21 mouse cellular contexts compared by ENCODE assay signal in the genomic region with DNA sequence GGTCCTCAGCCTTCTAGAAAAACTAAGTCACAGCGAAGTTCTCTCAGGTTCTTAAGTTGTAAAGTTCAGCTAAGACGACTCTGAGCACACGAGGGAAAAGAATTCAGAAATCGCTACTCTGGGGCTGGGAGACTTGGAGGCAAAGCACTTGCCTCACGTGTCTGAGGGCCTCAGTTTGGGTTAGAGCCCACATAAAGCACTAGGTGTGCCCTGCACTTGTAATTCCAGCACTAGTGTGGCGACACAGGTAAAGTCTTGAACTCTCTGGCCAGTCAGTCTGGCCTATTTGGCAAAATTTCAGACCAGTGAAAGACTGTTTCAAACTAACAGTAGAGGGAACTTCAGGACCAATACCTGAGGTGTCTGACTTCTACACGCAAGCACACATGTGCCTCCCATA.
DNase-seq lines count a peak whose midpoint lies in the region; ATAC-seq and TF ChIP-seq lines count a peak whose summit lies in the region.
"Had no signal": no experiment of that assay in that cellular context is flagged by ENCODE, and none has a peak within 500 bp of the region (broad histone marks: within the 10 kb centered on the region; RNA-seq: fewer than 3 reads in every experiment).

No protein-coding gene starts in this region.

- no peak overlapping the region for H3K27ac ChIP-seq in kidney, embryonic 16.5 days (ENCODE audit: low read length)
- H3K27ac ChIP-seq in forebrain, embryonic 10.5 days, result no peak overlapping the region
- H3K27ac ChIP-seq: embryonic facial prominence, embryonic 15.5 days; heart, embryonic 13.5 days; hindbrain, embryonic 12.5 days; hindbrain, postnatal 0 days had no signal

- H3K9ac ChIP-seq in kidney, embryonic 16.5 days (replicated peaks; ENCODE audit: low read length), result no peak overlapping the region
- H3K9ac ChIP-seq: embryonic facial prominence, embryonic 15.5 days; forebrain, embryonic 15.5 days; heart, embryonic 13.5 days; hindbrain, embryonic 12.5 days had no signal

- no peaks in the 10 kb centered on the region for H3K27me3 ChIP-seq in kidney, embryonic 16.5 days (ENCODE audit: insufficient read depth, low read length)
- H3K27me3 ChIP-seq in forebrain, embryonic 10.5 days (ENCODE audit: poor library complexity, severe bottlenecking), result no peaks in the 10 kb centered on the region
- H3K27me3 ChIP-seq: CH12.LX; embryonic facial prominence, embryonic 15.5 days; forebrain, embryonic 15.5 days; heart, embryonic 13.5 days; hindbrain, embryonic 12.5 days; Patski had no signal

- H3K4me3 ChIP-seq in kidney, embryonic 16.5 days (ENCODE audit: low read length), result no peak overlapping the region
- no peak overlapping the region for H3K4me3 ChIP-seq in lung, adult 2 months (replicated peaks; ENCODE audit: extremely low read depth, low read depth, low read length)
- no peak overlapping the region for H3K4me3 ChIP-seq in forebrain, embryonic 10.5 days
- H3K4me3 ChIP-seq: embryonic facial prominence, embryonic 15.5 days; erythroblast, embryonic 14.5 days; forebrain, embryonic 15.5 days; heart, embryonic 13.5 days; hindbrain, embryonic 12.5 days had no signal

- WGBS in kidney, embryonic 16.5 days, result 86% methylated on average over 7 of the region's 7 CpGs
- WGBS in lung, adult 2 months, result 78% methylated on average over 7 of the region's 7 CpGs
- 91% methylated on average over 7 of the region's 7 CpGs for WGBS in forebrain, embryonic 10.5 days

- ATAC-seq in kidney, embryonic 16.5 days (ENCODE audit: low FRiP score, low TSS enrichment), result no peak
- ATAC-seq: activated CD4-positive, CD25-positive, alpha-beta regulatory T cell, adult 4 months; hindbrain, postnatal 0 days; Patski had no signal

- no peak for TF ChIP-seq POLR2A in lung, adult 2 months (IDR thresholded peaks at IDR 0.05; ENCODE audit: borderline replicate concordance, extremely low read depth, low read depth, low read length)

- no peak overlapping the region for H3K4me2 ChIP-seq in kidney, embryonic 16.5 days (replicated peaks; ENCODE audit: low read depth, low read length)
- H3K4me2 ChIP-seq: embryonic facial prominence, embryonic 15.5 days; forebrain, embryonic 15.5 days; heart, embryonic 13.5 days; hindbrain, embryonic 12.5 days had no signal

- peak; percentile 31 for DNase-seq in kidney, adult 9 months
- DNase-seq in lung, adult 2 months, result peak; percentile 47
- peak; percentile 27 for DNase-seq in lung, postnatal 14 days
- DNase-seq in c-Kit-positive CD71-positive TER-119-positive erythroid progenitor cells, embryonic 14.5 days (ENCODE audit: low spot score), result no peak
- no peak for DNase-seq in cerebellum, postnatal 10 days
- no peak for DNase-seq in forebrain, embryonic 10.5 days (ENCODE audit: extremely low spot score, low spot score)
- DNase-seq: adrenal gland, postnatal 14 days; cerebellum, adult 18-20 months; cerebellum, adult 9-11 months; gastrocnemius, postnatal 14 days; heart, postnatal 36 days had no signal

- H3K4me1 ChIP-seq in kidney, embryonic 16.5 days (ENCODE audit: insufficient read depth, low read length), result peaks cover 17% of the 10 kb centered on the region
- H3K4me1 ChIP-seq in lung, adult 2 months (ENCODE audit: control insufficient read depth, insufficient read depth, low read length), result no peaks in the 10 kb centered on the region; the same call in 1 of the 2 replicates
- H3K4me1 ChIP-seq in forebrain, embryonic 10.5 days, result peaks cover 35% of the 10 kb centered on the region

- H3K36me3 ChIP-seq in kidney, embryonic 16.5 days (ENCODE audit: insufficient read depth, low read length), result no peaks in the 10 kb centered on the region
- H3K36me3 ChIP-seq in forebrain, embryonic 10.5 days (replicated peaks), result no peaks in the 10 kb centered on the region
- H3K36me3 ChIP-seq: embryonic facial prominence, embryonic 15.5 days; forebrain, embryonic 15.5 days; heart, embryonic 13.5 days; hindbrain, embryonic 12.5 days had no signal

- H3K9me3 ChIP-seq in kidney, embryonic 16.5 days (ENCODE audit: low read length), result no peaks in the 10 kb centered on the region
- no peaks in the 10 kb centered on the region for H3K9me3 ChIP-seq in forebrain, embryonic 10.5 days
- H3K9me3 ChIP-seq: embryonic facial prominence, embryonic 15.5 days; forebrain, embryonic 15.5 days; heart, embryonic 13.5 days; hindbrain, embryonic 12.5 days had no signal

- no peak for TF ChIP-seq CTCF in lung, adult 2 months (IDR thresholded peaks at IDR 0.05; ENCODE audit: insufficient read depth, low read length)

Comparison
In these comparisons a context has a peak if more than half of its experiments do, and no peak if none do; other contexts are left out.
1. DNase-seq: peak in kidney, adult 9 months (single experiment), lung, adult 2 months (single experiment) and lung, postnatal 14 days (single experiment); none in c-Kit-positive CD71-positive TER-119-positive erythroid progenitor cells, embryonic 14.5 days (single experiment), cerebellum, postnatal 10 days (0 of 2) and forebrain, embryonic 10.5 days (single experiment).